Mouse (Mus musculus) ES-Bruce4 (cell line): Measurements from ENCODE around the gene Cep41.

ENCODE experiments used
- CTCF ChIP-seq: IDR thresholded peaks from one replicate; pipeline ENCODE4 v1.8.1; 2011; ENCODE audit warnings: low read depth, low read length
- POLR2A ChIP-seq: IDR thresholded peaks from one replicate; pipeline ENCODE4 v1.8.1; 2011; ENCODE audit warnings: low read length; ENCODE audit not compliant: insufficient read depth

GRCm38 (mm10) chr6:30621986-30622389 is 71.6 kb downstream of the Cep41 start:
- no peak for TF ChIP-seq POLR2A
- TF ChIP-seq CTCF = no peak
